Mouse (Mus musculus) limb, embryonic 11.5 days (tissue): ENCODE measurements around the gene Elf5. TPM values are rescaled to one million over a fixed set of nuclear protein-coding genes. Genes with fewer than 3 reads are reported as not detected.

Experiments used
- ATAC-seq: fragments of 200-750 bp; cut with Nextera tagmentation; 2 replicates; pipeline ENCODE4 v1.8.0; 2017; ENCODE audit warnings: low read depth; ENCODE audit not compliant: insufficient number of reproducible peaks, low FRiP score, low TSS enrichment
- DNase-seq: peaks from one replicate; pipeline ENCODE4 v3.0.0-alpha.2; 2015; ENCODE audit warnings: low spot score
- H3K27ac ChIP-seq: fragments of 300-500 bp; sonication (generic); replicated peaks from 2 replicates; pipeline ENCODE4 v1.5.1; 2014; ENCODE audit warnings: low read depth, mild to moderate bottlenecking, low read length
- H3K27me3 ChIP-seq: fragments of 300-500 bp; sonication (generic); 2 replicates; pipeline ENCODE4 v1.6.1; 2014; ENCODE audit warnings: mild to moderate bottlenecking, low read length, mixed read lengths; ENCODE audit not compliant: control insufficient read depth, insufficient read depth
- H3K36me3 ChIP-seq: fragments of 300-500 bp; sonication (generic); 2 replicates; pipeline ENCODE4 v1.6.1; 2014; ENCODE audit warnings: mild to moderate bottlenecking, low read length, moderate library complexity, mixed read lengths; ENCODE audit not compliant: control insufficient read depth, insufficient read depth
- H3K4me1 ChIP-seq: fragments of 300-500 bp; sonication (generic); 2 replicates; pipeline ENCODE4 v1.6.1; 2014; ENCODE audit warnings: low read length, mixed read lengths; ENCODE audit not compliant: control insufficient read depth, insufficient read depth
- H3K4me2 ChIP-seq: fragments of 300-500 bp; sonication (generic); 2 replicates; pipeline ENCODE4 v1.6.1; 2014; ENCODE audit warnings: low read depth, mild to moderate bottlenecking, moderate library complexity; ENCODE audit not compliant: severe bottlenecking
- H3K4me3 ChIP-seq: fragments of 300-500 bp; sonication (generic); 2 replicates; pipeline ENCODE4 v1.5.1; 2014; ENCODE audit warnings: low read depth, low read length
- H3K9ac ChIP-seq: fragments of 300-500 bp; sonication (generic); 2 replicates; pipeline ENCODE4 v1.6.1; 2014; ENCODE audit warnings: mild to moderate bottlenecking, low read length
- H3K9me3 ChIP-seq: fragments of 300-500 bp; sonication (generic); 2 replicates; pipeline ENCODE4 v1.6.1; 2016; ENCODE audit warnings: low read length; ENCODE audit not compliant: control insufficient read depth
- WGBS: fragments of 180-500 bp; shearing (Covaris S2); extraction: QIAGEN DNeasy Blood & Tissue Kit; methylation state at CpG from one replicate; pipeline ENCODE4 v1.1.7; 2014; 5-methylcytosine and 5-hydroxymethylcytosine counted together
- polyA plus RNA-seq: library from polyadenylated mRNA; unstranded; fragments of >200 nt; fragmentation: Nextera tagmentation; extraction: Ambion mirVana; gene quantifications from 2 replicates; pipeline ENCODE4 v1.2.1, GENCODE M21; 2014

Gene Elf5
- polyA plus RNA-seq, 1 experiment from 2014 or later: 0.40 TPM

GRCm38 (mm10) chr2:103398110-103398509 lies 13.4 kb upstream of the Elf5 start:
- Histone ChIP-seq H3K4me1 (no peaks in the 10 kb centered on the region), H3K27me3 (no peaks in the 10 kb centered on the region), H3K9ac (no peak overlapping the region; the same call in 1 of the 2 replicates), H3K4me2 (no peak overlapping the region), H3K9me3 (no peaks in the 10 kb centered on the region), H3K27ac (no peak overlapping the region), H3K4me3 (no peak overlapping the region), H3K36me3 (no peaks in the 10 kb centered on the region)
- WGBS: 80% methylated on average over 6 of the region's 6 CpGs
- ATAC-seq (no peak), DNase-seq (no peak)

- DNase-seq: no peak
- no peak overlapping the region for H3K27ac ChIP-seq
- no peaks in the 10 kb centered on the region for H3K27me3 ChIP-seq
- ATAC-seq: no peak
- no peaks in the 10 kb centered on the region for H3K4me1 ChIP-seq
- H3K4me2 ChIP-seq: no peak overlapping the region
- H3K4me3 ChIP-seq: no peak overlapping the region
- 82% methylated on average over 4 of the region's 4 CpGs for WGBS
- H3K9me3 ChIP-seq: no peaks in the 10 kb centered on the region
- no peaks in the 10 kb centered on the region for H3K36me3 ChIP-seq
- no peak overlapping the region for H3K9ac ChIP-seq
These were observed 10.8 kb upstream of the Elf5 start for GRCm38 (mm10) chr2:103400691-103401090.

- ATAC-seq: no peak
- Histone ChIP-seq H3K9ac (no peak overlapping the region), H3K9me3 (no peaks in the 10 kb centered on the region), H3K36me3 (no peaks in the 10 kb centered on the region), H3K27ac (no peak overlapping the region), H3K4me1 (no peaks in the 10 kb centered on the region), H3K4me3 (no peak overlapping the region), H3K27me3 (no peaks in the 10 kb centered on the region), H3K4me2 (no peak overlapping the region)
- WGBS: 75% methylated on average over 3 of the region's 3 CpGs
- no peak for DNase-seq
These were observed 5.2 kb upstream of the Elf5 start for GRCm38 (mm10) chr2:103406239-103406638.

GRCm38 (mm10) chr2:103411816-103412215 lies 328 bp downstream of the Elf5 start:
- H3K4me3 ChIP-seq: no peak overlapping the region
- no peaks in the 10 kb centered on the region for H3K9me3 ChIP-seq
- no peak for ATAC-seq
- H3K27me3 ChIP-seq: no peaks in the 10 kb centered on the region
- H3K4me2 ChIP-seq: no peak overlapping the region
- no peak for DNase-seq
- H3K4me1 ChIP-seq: no peaks in the 10 kb centered on the region
- 83% methylated on average over 3 of the region's 3 CpGs for WGBS
- H3K27ac ChIP-seq: no peak overlapping the region
- H3K9ac ChIP-seq: no peak overlapping the region
- no peaks in the 10 kb centered on the region for H3K36me3 ChIP-seq

- Histone ChIP-seq H3K9me3 (no peaks in the 10 kb centered on the region), H3K4me2 (no peak overlapping the region), H3K27me3 (no peaks in the 10 kb centered on the region), H3K9ac (no peak overlapping the region), H3K4me1 (no peaks in the 10 kb centered on the region), H3K36me3 (no peaks in the 10 kb centered on the region), H3K27ac (no peak overlapping the region), H3K4me3 (no peak overlapping the region)
- ATAC-seq (no peak), DNase-seq (no peak)
- 72% methylated on average over 5 of the region's 5 CpGs for WGBS
These were observed 1.9 kb downstream of the Elf5 start for GRCm38 (mm10) chr2:103413381-103413780.

GRCm38 (mm10) chr2:103415774-103416173 lies 4.3 kb downstream of the Elf5 start:
- H3K36me3 ChIP-seq: no peaks in the 10 kb centered on the region
- 86% methylated on average over 3 of the region's 3 CpGs for WGBS

GRCm38 (mm10) chr2:103420650-103421507 lies 9.4 kb downstream of the Elf5 start:
- Histone ChIP-seq H3K36me3 (no peaks in the 10 kb centered on the region), H3K9me3 (no peaks in the 10 kb centered on the region), H3K9ac (no peak overlapping the region), H3K4me1 (no peaks in the 10 kb centered on the region), H3K4me3 (no peak overlapping the region), H3K27ac (no peak overlapping the region), H3K27me3 (no peaks in the 10 kb centered on the region), H3K4me2 (no peak overlapping the region)
- WGBS: 47% methylated on average over 15 of the region's 15 CpGs
- DNase-seq (no peak), ATAC-seq (no peak)

More at GRCm38 (mm10) chr2:103415774-103416173, 4.3 kb downstream of the Elf5 start:
- Histone ChIP-seq H3K4me3 (no peak overlapping the region), H3K27ac (no peak overlapping the region), H3K4me1 (no peaks in the 10 kb centered on the region), H3K27me3 (no peaks in the 10 kb centered on the region), H3K9me3 (no peaks in the 10 kb centered on the region), H3K4me2 (no peak overlapping the region), H3K9ac (no peak overlapping the region)
- DNase-seq (no peak), ATAC-seq (no peak)

- no peak for ATAC-seq
- no peak overlapping the region for H3K4me3 ChIP-seq
- H3K36me3 ChIP-seq: no peaks in the 10 kb centered on the region
- no peak overlapping the region for H3K9ac ChIP-seq
- no peaks in the 10 kb centered on the region for H3K27me3 ChIP-seq
- no peak for DNase-seq
- no peaks in the 10 kb centered on the region for H3K9me3 ChIP-seq
- no peak overlapping the region for H3K27ac ChIP-seq
- no peak overlapping the region for H3K4me2 ChIP-seq
- WGBS: 72% methylated on average over 12 of the region's 12 CpGs
- H3K4me1 ChIP-seq: no peaks in the 10 kb centered on the region
These were observed 12.4 kb downstream of the Elf5 start for GRCm38 (mm10) chr2:103423884-103424283.
